Mouse (Mus musculus) kidney, adult 11 months (tissue): ENCODE results near the gene Vmp1.

ENCODE experiments used
- DNase-seq: peaks from one replicate; pipeline ENCODE4 v3.0.0; 2022

Gene Vmp1

DNA sequence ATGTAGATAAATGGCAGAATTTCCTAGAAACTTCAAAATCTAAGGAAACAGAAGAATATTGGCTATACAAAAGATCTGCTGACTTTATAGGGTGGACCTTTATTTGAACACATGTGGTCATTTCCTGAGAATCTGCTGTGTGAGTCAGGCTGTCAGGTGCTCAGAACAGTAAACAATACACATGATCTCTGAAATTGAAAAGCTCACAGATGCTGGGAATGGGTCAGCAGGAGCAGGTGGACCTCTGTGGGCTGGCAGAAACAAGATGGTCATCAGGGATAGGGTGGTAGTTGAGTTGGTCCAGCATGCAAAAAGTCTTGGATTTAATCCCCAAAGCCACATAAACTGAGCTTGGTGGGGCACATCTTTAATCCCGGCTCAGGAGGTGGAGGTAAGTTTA, 85.1 kb downstream of the Vmp1 start:
- no peak for DNase-seq

DNA sequence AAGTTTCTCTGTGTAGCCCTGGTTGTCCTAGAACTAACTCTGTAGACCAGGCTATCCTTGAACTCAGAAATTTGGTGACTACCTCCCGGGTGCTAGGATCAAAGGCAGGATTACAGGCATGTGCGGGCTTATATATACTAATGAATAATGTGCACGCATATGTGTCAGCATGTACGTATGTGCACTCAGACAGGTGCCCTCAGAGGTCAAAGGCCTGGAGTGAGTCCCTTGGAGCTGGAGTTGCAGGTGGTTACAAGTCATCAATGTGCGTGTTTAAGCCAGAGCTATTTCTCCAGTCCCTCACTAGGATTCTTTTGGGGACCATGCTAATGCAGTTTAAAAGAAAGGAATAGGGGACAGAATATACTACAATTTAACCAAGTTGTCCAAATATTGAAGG, 85.5 kb downstream of the Vmp1 start:
- no peak for DNase-seq

GRCm38 (mm10) chr11:86596976-86597375, 86.7 kb downstream of the Vmp1 start:
- DNase-seq, result no peak

GRCm38 (mm10) chr11:86596187-86596960, 87.3 kb downstream of the Vmp1 start:
- DNase-seq, result peak; percentile 84

DNA sequence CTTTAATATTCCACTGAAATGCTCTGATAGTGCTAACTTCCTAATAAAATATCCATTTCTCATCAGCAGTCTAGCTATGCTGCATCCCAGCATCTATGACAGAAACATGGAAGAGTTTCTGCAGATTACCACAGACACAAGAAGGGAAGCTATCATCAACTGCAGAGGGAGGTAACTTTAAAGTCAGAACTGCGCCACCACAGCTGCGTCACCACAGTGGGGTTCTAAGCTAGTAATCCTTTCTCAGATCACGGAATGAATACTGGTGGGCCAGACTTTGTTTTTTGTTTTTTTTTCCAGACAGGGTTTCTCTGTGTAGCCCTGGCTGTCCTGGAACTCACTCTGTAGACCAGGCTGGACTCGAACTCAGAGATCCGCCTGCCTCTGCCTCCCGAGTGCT, 88.3 kb downstream of the Vmp1 start:
- no peak for DNase-seq

- no peak for DNase-seq
Measured at GRCm38 (mm10) chr11:86594188-86594876, 89.3 kb downstream of the Vmp1 start.

DNA sequence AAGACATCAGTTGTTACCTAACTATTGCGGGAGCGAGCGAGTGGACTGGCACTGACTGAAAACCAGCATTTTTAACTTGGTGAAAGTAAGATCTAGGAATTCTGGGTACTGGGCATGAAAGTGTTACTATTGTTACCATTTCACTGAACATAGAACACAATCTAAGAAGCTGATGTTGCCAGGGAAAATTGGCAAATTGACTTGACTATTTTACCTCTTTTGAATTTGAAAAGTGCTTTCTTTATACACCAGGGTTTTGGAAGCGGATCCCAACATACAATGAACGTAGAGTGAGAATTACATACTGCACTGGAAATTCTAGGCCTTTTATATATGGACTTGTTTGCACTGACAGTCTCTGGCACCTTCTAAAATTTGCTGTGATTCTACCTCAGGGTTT, 90.2 kb downstream of the Vmp1 start:
- DNase-seq, result no peak

- DNase-seq, result no peak
Measured at GRCm38 (mm10) chr11:86592993-86593392, 90.6 kb downstream of the Vmp1 start.

- no peak for DNase-seq
Measured at GRCm38 (mm10) chr11:86591931-86592616, 91.6 kb downstream of the Vmp1 start.

GRCm38 (mm10) chr11:86591301-86591845, 92.3 kb downstream of the Vmp1 start:
- DNase-seq, result no peak

DNA sequence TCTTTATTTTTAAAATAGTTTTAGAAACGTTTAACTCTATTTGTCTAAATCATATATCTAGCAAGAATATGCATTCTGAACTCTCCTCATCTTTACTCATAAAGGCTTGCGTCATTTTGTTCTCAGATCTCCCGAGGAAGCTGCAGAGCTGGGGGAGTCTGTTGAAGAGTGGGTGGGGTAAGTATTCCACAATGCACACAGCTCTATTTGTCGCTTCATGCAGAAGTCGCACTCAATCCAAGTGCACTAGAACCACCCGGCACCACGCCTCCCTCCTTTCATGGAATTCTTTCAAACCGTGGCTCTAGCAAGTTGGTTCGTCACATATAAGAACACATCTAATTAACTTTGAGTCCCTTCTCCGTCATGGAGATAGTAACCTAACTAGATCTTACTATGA, 93.1 kb downstream of the Vmp1 start:
- no peak for DNase-seq

- no peak for DNase-seq
Measured at GRCm38 (mm10) chr11:86590066-86590465, 93.6 kb downstream of the Vmp1 start.

- DNase-seq, result no peak
Measured at GRCm38 (mm10) chr11:86588583-86589298, 94.9 kb downstream of the Vmp1 start.

GRCm38 (mm10) chr11:86587830-86588229, 95.8 kb downstream of the Vmp1 start:
- DNase-seq, result no peak

DNA sequence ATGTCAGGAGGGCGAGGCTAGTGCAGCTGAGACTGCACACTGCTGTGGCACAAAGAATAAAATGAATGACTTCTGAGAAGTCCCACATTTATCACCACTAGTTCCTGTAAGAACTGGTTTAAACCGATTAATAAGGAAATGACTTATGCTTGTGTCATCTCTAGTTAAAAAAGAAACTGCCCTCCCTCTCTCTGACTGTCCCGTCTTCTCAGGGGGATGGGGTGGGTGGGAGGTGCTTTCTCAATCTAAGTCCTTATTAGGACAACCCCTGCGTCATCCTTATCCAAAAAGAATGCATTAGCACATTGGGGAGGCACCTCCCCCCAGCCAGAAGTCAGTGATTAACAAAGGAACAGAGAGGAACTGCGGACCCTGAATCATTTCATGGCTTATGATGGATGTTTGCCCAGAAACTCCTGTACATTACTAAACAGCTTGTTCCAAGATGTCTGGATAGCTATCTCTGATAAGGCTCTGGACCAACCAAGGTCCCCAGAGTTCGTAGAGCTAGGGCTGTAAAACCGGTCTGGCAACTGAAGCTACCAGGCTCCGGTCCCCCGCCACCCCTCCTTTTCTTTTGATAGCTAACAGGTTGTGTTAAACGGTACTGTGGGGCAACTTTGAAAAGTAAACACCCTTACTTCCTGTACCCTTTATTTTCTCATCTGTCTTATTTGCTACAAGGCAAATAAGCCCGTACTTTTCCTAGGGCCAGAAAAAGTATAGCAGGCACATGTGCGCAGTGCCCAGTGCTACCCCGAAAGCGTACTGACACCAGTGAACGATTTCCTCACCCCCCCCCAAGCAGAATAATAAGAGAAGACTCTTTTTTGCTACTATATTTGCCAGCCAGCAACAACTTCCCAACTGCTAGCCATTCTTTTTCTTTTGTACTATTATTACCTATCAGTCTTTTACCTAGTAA, 96.5 kb downstream of the Vmp1 start:
- peak; percentile 86 for DNase-seq

DNA sequence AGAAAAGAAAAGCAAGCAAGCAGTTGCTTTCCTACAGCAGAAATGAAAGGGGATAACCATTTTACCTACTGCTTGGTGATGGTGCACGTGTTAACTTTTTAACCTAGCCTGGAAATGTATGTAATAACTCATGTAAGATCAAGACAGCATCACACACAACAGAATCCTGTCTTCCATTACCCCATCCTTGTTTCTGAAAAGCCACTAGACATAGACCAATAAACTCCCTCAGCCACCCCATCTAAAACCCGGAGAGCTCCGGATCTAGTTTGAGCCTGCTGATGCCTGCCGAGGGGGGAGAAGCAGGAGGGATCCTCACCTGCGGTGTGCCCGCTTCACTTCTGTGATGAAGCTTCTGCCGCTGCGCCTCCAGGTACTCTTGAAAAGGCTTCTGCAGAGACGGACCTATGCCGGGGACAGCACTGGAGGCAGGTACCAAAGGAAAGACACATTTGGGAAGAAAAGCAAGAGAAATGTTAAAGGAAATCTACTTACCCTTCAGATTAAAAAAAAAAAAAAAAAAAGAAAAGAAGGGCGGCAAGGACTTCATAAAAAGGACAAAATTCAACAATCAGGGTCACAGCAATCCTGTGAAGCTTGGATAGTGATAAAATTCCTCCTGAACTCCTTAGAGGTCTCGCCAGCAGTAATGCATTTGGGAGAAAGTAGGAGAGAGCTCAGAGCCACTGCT, 97.3 kb downstream of the Vmp1 start:
- DNase-seq, result no peak

DNA sequence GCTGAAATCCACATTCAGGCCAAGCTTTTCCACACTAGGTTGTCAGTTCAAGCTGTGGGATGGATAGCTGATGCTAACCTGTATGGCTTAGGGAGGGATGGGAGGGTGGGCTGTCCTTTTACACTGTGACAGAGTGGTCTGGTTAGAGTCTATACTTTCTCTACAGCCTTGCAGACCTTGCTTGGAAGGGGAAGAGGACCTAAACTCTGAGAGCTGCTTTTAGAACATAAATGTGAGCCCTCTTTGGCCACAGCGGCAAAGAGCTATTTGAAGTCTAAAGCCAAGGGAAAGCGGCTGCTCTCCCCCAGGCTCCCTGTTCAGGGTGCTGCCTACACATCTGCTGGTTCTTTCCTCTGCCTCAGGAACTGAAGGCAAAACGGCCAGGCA, 98.0 kb downstream of the Vmp1 start:
- DNase-seq, result no peak

- no peak for DNase-seq
Measured at GRCm38 (mm10) chr11:86584898-86585597, 98.6 kb downstream of the Vmp1 start.

- DNase-seq, result no peak
Measured at GRCm38 (mm10) chr11:86583990-86584897, 99.4 kb downstream of the Vmp1 start.
